Comparison of ENCODE assay signal across 21 mouse cellular contexts in genomic region chr14:24006276-24006675, GRCm38 (mm10). TPM values are rescaled to one million over a fixed set of nuclear protein-coding genes. Genes with fewer than 3 reads are reported as not detected.
A peak's percentile ranks its signal among the peaks of the same experiment; 100 is the strongest.
DNase-seq lines count a peak whose midpoint lies in the region; ATAC-seq and TF ChIP-seq lines count a peak whose summit lies in the region.
"Had no signal": no experiment of that assay in that cellular context is flagged by ENCODE, and none has a peak within 500 bp of the region (broad histone marks: within the 10 kb centered on the region; RNA-seq: fewer than 3 reads in every experiment).

No protein-coding gene starts in this region.

- WGBS in kidney, embryonic 14.5 days = 59% methylated on average over 2 of the region's 2 CpGs
- WGBS in heart, adult 2 months = 46% methylated on average over 2 of the region's 2 CpGs

- H3K9ac ChIP-seq in kidney, embryonic 14.5 days (ENCODE audit: low read depth, low read length) = no peak overlapping the region
- no peak overlapping the region for H3K9ac ChIP-seq in heart, adult 2 months (ENCODE audit: low read depth, low read length)
- H3K9ac ChIP-seq: forebrain, postnatal 0 days; heart, embryonic 12.5 days; hindbrain, embryonic 15.5 days had no signal

- no peak overlapping the region for H3K4me2 ChIP-seq in kidney, embryonic 14.5 days (replicated peaks; ENCODE audit: low read depth, low read length)
- H3K4me2 ChIP-seq: heart, embryonic 12.5 days; liver, embryonic 11.5 days had no signal

- H3K9me3 ChIP-seq in kidney, embryonic 14.5 days (ENCODE audit: control insufficient read depth, low read length) = no peaks in the 10 kb centered on the region
- H3K9me3 ChIP-seq: heart, embryonic 12.5 days; hindbrain, embryonic 15.5 days had no signal

- no peak overlapping the region for H3K4me3 ChIP-seq in kidney, embryonic 14.5 days (ENCODE audit: low read length)
- H3K4me3 ChIP-seq in heart, adult 2 months = no peak overlapping the region
- H3K4me3 ChIP-seq: heart, embryonic 12.5 days; hindbrain, embryonic 15.5 days had no signal

- no peak for TF ChIP-seq EP300 in heart, adult 2 months (IDR thresholded peaks at IDR 0.05; ENCODE audit: insufficient read depth, low read depth, low read length)

- no peak for TF ChIP-seq POLR2A in heart, adult 2 months (IDR thresholded peaks at IDR 0.05; ENCODE audit: insufficient read depth, low read depth, low read length)

- H3K4me1 ChIP-seq in kidney, embryonic 14.5 days (ENCODE audit: control insufficient read depth, insufficient read depth, low read length) = no peaks in the 10 kb centered on the region; the same call in 1 of the 2 replicates
- no peaks in the 10 kb centered on the region for H3K4me1 ChIP-seq in heart, adult 2 months (ENCODE audit: control insufficient read depth, insufficient read depth, low read length)

- no peak for TF ChIP-seq CTCF in heart, adult 2 months (IDR thresholded peaks at IDR 0.05)

- peaks cover 41% of the 10 kb centered on the region for H3K27me3 ChIP-seq in kidney, embryonic 14.5 days (ENCODE audit: control insufficient read depth, insufficient read depth, low read length)
- H3K27me3 ChIP-seq in heart, adult 2 months (ENCODE audit: control insufficient read depth, insufficient read depth, low read length) = peaks cover 15% of the 10 kb centered on the region

- DNase-seq in adrenal gland, postnatal 36 days = peak; percentile 26 to 27
- no peak for DNase-seq in adrenal gland, adult 2 months
- peak; percentile 35 for DNase-seq in kidney, adult 18-20 months
- peak; percentile 46 for DNase-seq in testis, postnatal 10 days (ENCODE audit: low spot score)
- no peak for DNase-seq in testis, postnatal 14 days (ENCODE audit: low spot score)
- DNase-seq in neural tube, embryonic 10.5 days (ENCODE audit: extremely low spot score, low spot score) = no peak
- DNase-seq in heart, adult 2 months = no peak
- DNase-seq: cerebellum, adult 9-11 months; embryo, embryonic 11 days; forebrain, postnatal 0 days; lung, adult 18-20 months; thymus, postnatal 36 days had no signal

- H3K27ac ChIP-seq in kidney, embryonic 14.5 days (ENCODE audit: low read depth, low read length) = no peak overlapping the region
- no peak overlapping the region for H3K27ac ChIP-seq in heart, adult 2 months
- H3K27ac ChIP-seq: hindbrain, embryonic 15.5 days had no signal

- no peaks in the 10 kb centered on the region for H3K36me3 ChIP-seq in kidney, embryonic 14.5 days (ENCODE audit: control insufficient read depth, insufficient read depth, low read length)
- no peaks in the 10 kb centered on the region for H3K36me3 ChIP-seq in heart, adult 2 months (ENCODE audit: control insufficient read depth, insufficient read depth, low read length)
- H3K36me3 ChIP-seq: G1E; heart, embryonic 12.5 days; hindbrain, embryonic 15.5 days had no signal

- H3K79me2 ChIP-seq in heart, adult 2 months (replicated peaks; ENCODE audit: control insufficient read depth, insufficient read depth, low read length) = no peaks in the 10 kb centered on the region

- intact Hi-C loops in heart, adult 2 months (cut with DNase I) = no loop called here

- no peak for ATAC-seq in kidney, embryonic 14.5 days (ENCODE audit: low FRiP score, low TSS enrichment)
- ATAC-seq: activated CD4-positive, CD25-positive, alpha-beta regulatory T cell, adult 4 months; forebrain, postnatal 0 days; intestine, postnatal 0 days; midbrain, embryonic 16.5 days had no signal

RNA-seq across cellular contexts. Expression of gene Kcnma1, which starts 8.0 kb away (rescaled TPM):
- 10 to 100 TPM; 46.0 to 72.9 TPM for total RNA-seq in adrenal gland, postnatal 36 days (2021)
- 10 to 100 TPM; 48.9 to 77.4 TPM for total RNA-seq in adrenal gland, adult 2 months (2021)
- polyA plus RNA-seq in adrenal gland, adult 2 months (2012; rRNA removed) = 24.0 and 27.6 TPM in 2 replicates
- polyA plus RNA-seq in kidney, embryonic 14.5 days (2014; fragmentation: Nextera tagmentation; extraction: Ambion mirVana) = 0.81 and 1.5 TPM in 2 replicates
- under 1 TPM; 0.78 to 0.84 TPM for total RNA-seq in heart, adult 2 months (2021)
- 0.66 and 0.67 TPM in 2 replicates for polyA plus RNA-seq in heart, adult 2 months (2012; rRNA removed)
- total RNA-seq: megakaryocyte-erythroid progenitor cell, adult 5-6 weeks had no signal
- polyA plus RNA-seq: activated CD4-positive, CD25-positive, alpha-beta regulatory T cell, adult 4 months; G1E had no signal

Comparison
In these comparisons a context has a peak if more than half of its experiments do, and no peak if none do; other contexts are left out.
1. DNase-seq: peak in adrenal gland, postnatal 36 days (2 of 2), kidney, adult 18-20 months (single experiment) and testis, postnatal 10 days (single experiment); none in adrenal gland, adult 2 months (single experiment), testis, postnatal 14 days (single experiment), neural tube, embryonic 10.5 days (single experiment) and heart, adult 2 months (0 of 2).
2. RNA of gene Kcnma1, which starts 8.0 kb away (total RNA-seq): 48.9 to 77.4 TPM in adrenal gland, adult 2 months and 46.0 to 72.9 TPM in adrenal gland, postnatal 36 days; 0.78 to 0.84 TPM in heart, adult 2 months; every median in the first group is over 10 times any median in the second.